Mouse (Mus musculus): ENCODE measurements at regions not wholly inside any gene's neighbourhood (a gene's known extent, or its start where the extent isn't known, plus 50 kb on each side); places are given as distances from the start of the nearest gene placed in this dataset.

- WGBS = 45% methylated on average over 9 of the region's 9 CpGs
- peaks cover 10% of the 10 kb centered on the region for H3K4me1 ChIP-seq (ENCODE audit: control insufficient read depth, insufficient read depth)
- no peak overlapping the region for H3K27ac ChIP-seq (ENCODE audit: low read depth)
- no peak overlapping the region for H3K9ac ChIP-seq (replicated peaks; ENCODE audit: low read depth, low read length)
- no peak overlapping the region for H3K4me3 ChIP-seq (ENCODE audit: low read depth, low read length)
- DNase-seq (ENCODE audit: low spot score) (peak; percentile 27), ATAC-seq (ENCODE audit: insufficient read depth, low read depth) (peak; percentile 51; the same call in 1 of the 2 replicates)
- H3K4me2 ChIP-seq (ENCODE audit: low read depth, low read length) = 0 out of 2 replicates have a peak overlapping the region, but pooled peaks have one; percentile 3
- H3K36me3 ChIP-seq (replicated peaks; ENCODE audit: control insufficient read depth, insufficient read depth, low read length) = no peaks in the 10 kb centered on the region
- TF ChIP-seq EP300 (IDR thresholded peaks at IDR 0.05; ENCODE audit: low read depth) = no peak
- no peak for TF ChIP-seq CTCF (IDR thresholded peaks at IDR 0.05; ENCODE audit: low read depth)
- no peaks in the 10 kb centered on the region for H3K27me3 ChIP-seq (ENCODE audit: control insufficient read depth, insufficient read depth, low read length)
- no peaks in the 10 kb centered on the region for H3K9me3 ChIP-seq (replicated peaks; ENCODE audit: control insufficient read depth, low read length)
Observed at GRCm38 (mm10) chr13:44133436-44133835, 348.9 kb downstream of the Cd83 start.

- Histone ChIP-seq H3K4me1 (ENCODE audit: control insufficient read depth, insufficient read depth) (no peaks in the 10 kb centered on the region), H3K27me3 (ENCODE audit: control insufficient read depth, insufficient read depth, low read length) (no peaks in the 10 kb centered on the region), H3K9me3 (replicated peaks; ENCODE audit: control insufficient read depth, low read length) (peaks cover 15% of the 10 kb centered on the region), H3K4me3 (ENCODE audit: low read depth, low read length) (no peak overlapping the region), H3K27ac (ENCODE audit: low read depth) (no peak overlapping the region), H3K9ac (replicated peaks; ENCODE audit: low read depth, low read length) (no peak overlapping the region), H3K4me2 (ENCODE audit: low read depth, low read length) (no peak overlapping the region), H3K36me3 (replicated peaks; ENCODE audit: control insufficient read depth, insufficient read depth, low read length) (no peaks in the 10 kb centered on the region)
- DNase-seq (ENCODE audit: low spot score) = no peak
- no peak for ATAC-seq (ENCODE audit: insufficient read depth, low read depth)
- 90% methylated on average over 5 of the region's 5 CpGs for WGBS
- TF ChIP-seq CTCF (IDR thresholded peaks at IDR 0.05; ENCODE audit: low read depth) (no peak), EP300 (IDR thresholded peaks at IDR 0.05; ENCODE audit: low read depth) (no peak)
Observed at GRCm38 (mm10) chr13:44141181-44141580, 356.6 kb downstream of the Cd83 start.

DNA sequence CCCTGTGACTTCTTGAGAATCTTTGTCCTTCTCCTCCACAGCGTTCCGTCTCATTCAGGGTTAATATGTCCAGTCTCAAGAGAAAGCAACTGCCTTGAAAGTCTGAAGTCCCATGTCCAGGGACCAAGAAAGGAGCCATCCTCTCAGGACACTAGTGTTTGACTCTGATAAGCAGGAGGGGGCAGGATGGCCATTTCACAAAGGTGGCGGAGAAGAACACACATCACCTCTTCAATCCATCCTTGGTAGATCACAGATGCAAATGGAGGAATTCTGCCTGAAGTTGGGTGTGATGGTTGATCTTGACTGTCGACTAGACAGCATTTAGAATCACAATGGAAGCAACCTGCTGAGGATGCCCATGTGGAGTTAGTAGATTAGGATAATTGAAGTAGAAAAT is 360.9 kb downstream of the Cd83 start:
- peaks cover 15% of the 10 kb centered on the region for H3K9me3 ChIP-seq (replicated peaks; ENCODE audit: control insufficient read depth, low read length)
- no peaks in the 10 kb centered on the region for H3K4me1 ChIP-seq (ENCODE audit: control insufficient read depth, insufficient read depth)
- H3K36me3 ChIP-seq (replicated peaks; ENCODE audit: control insufficient read depth, insufficient read depth, low read length) = no peaks in the 10 kb centered on the region
- no peak overlapping the region for H3K4me3 ChIP-seq (ENCODE audit: low read depth, low read length)
- H3K27ac ChIP-seq (ENCODE audit: low read depth) = no peak overlapping the region
- H3K9ac ChIP-seq (replicated peaks; ENCODE audit: low read depth, low read length) = no peak overlapping the region
- no peaks in the 10 kb centered on the region for H3K27me3 ChIP-seq (ENCODE audit: control insufficient read depth, insufficient read depth, low read length)
- TF ChIP-seq EP300 (IDR thresholded peaks at IDR 0.05; ENCODE audit: low read depth) (no peak), CTCF (IDR thresholded peaks at IDR 0.05; ENCODE audit: low read depth) (no peak)
- DNase-seq (ENCODE audit: low spot score) (no peak), ATAC-seq (ENCODE audit: insufficient read depth, low read depth) (no peak)
- H3K4me2 ChIP-seq (ENCODE audit: low read depth, low read length) = no peak overlapping the region
- WGBS = 85% methylated on average over 4 of the region's 4 CpGs

DNA sequence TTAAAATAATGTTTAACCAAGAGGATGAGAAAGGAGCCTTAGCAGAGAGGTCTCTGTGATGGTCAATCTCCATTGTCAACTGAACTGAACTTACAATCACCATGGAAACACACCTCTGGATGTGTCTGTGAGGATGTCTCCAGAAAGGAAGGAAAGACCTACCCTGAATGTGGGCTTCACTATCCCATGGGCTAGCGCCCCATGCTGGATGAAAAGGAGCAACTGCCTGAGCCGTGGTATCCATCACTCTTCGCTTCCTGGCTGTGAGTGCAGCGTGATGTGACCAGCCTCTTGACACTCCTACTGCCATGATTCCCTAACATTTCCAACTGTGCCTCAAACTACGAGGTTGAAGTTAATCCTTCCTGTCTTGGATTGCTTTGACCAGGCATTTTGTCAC is 363.3 kb downstream of the Cd83 start:
- H3K4me3 ChIP-seq (ENCODE audit: low read depth, low read length) = no peak overlapping the region

GRCm38 (mm10) chr13:44149499-44149898 is 364.9 kb downstream of the Cd83 start:
- H3K36me3 ChIP-seq (replicated peaks; ENCODE audit: control insufficient read depth, insufficient read depth, low read length) = no peaks in the 10 kb centered on the region
- ATAC-seq (ENCODE audit: insufficient read depth, low read depth) (no peak), DNase-seq (ENCODE audit: low spot score) (no peak)
- WGBS = 73% methylated on average over 3 of the region's 3 CpGs
- no peak overlapping the region for H3K9ac ChIP-seq (replicated peaks; ENCODE audit: low read depth, low read length)
- no peaks in the 10 kb centered on the region for H3K27me3 ChIP-seq (ENCODE audit: control insufficient read depth, insufficient read depth, low read length)
- H3K4me1 ChIP-seq (ENCODE audit: control insufficient read depth, insufficient read depth) = no peaks in the 10 kb centered on the region
- no peak overlapping the region for H3K4me2 ChIP-seq (ENCODE audit: low read depth, low read length)
- TF ChIP-seq EP300 (IDR thresholded peaks at IDR 0.05; ENCODE audit: low read depth) (no peak), CTCF (IDR thresholded peaks at IDR 0.05; ENCODE audit: low read depth) (no peak)
- no peak overlapping the region for H3K4me3 ChIP-seq (ENCODE audit: low read depth, low read length)
- no peak overlapping the region for H3K27ac ChIP-seq (ENCODE audit: low read depth)
- peaks cover 6% of the 10 kb centered on the region for H3K9me3 ChIP-seq (replicated peaks; ENCODE audit: control insufficient read depth, low read length)

More for the DNA sequence above, 363.3 kb downstream of the Cd83 start:
- no peaks in the 10 kb centered on the region for H3K27me3 ChIP-seq (ENCODE audit: control insufficient read depth, insufficient read depth, low read length)
- H3K4me1 ChIP-seq (ENCODE audit: control insufficient read depth, insufficient read depth) = no peaks in the 10 kb centered on the region
- TF ChIP-seq EP300 (IDR thresholded peaks at IDR 0.05; ENCODE audit: low read depth) = no peak
- TF ChIP-seq CTCF (IDR thresholded peaks at IDR 0.05; ENCODE audit: low read depth) = no peak
- H3K4me2 ChIP-seq (ENCODE audit: low read depth, low read length) = no peak overlapping the region
- no peak overlapping the region for H3K27ac ChIP-seq (ENCODE audit: low read depth)
- H3K9me3 ChIP-seq (replicated peaks; ENCODE audit: control insufficient read depth, low read length) = peaks cover 15% of the 10 kb centered on the region
- WGBS = 76% methylated on average over 5 of the region's 5 CpGs
- H3K9ac ChIP-seq (replicated peaks; ENCODE audit: low read depth, low read length) = no peak overlapping the region
- no peak for ATAC-seq (ENCODE audit: insufficient read depth, low read depth)
- DNase-seq (ENCODE audit: low spot score) = no peak
- no peaks in the 10 kb centered on the region for H3K36me3 ChIP-seq (replicated peaks; ENCODE audit: control insufficient read depth, insufficient read depth, low read length)

- Histone ChIP-seq H3K4me3 (ENCODE audit: low read depth, low read length) (no peak overlapping the region), H3K36me3 (replicated peaks; ENCODE audit: control insufficient read depth, insufficient read depth, low read length) (no peaks in the 10 kb centered on the region), H3K9ac (replicated peaks; ENCODE audit: low read depth, low read length) (no peak overlapping the region), H3K27ac (ENCODE audit: low read depth) (no peak overlapping the region), H3K4me1 (ENCODE audit: control insufficient read depth, insufficient read depth) (0 out of 2 replicates have a peak, but pooled peaks cover 2% of the 10 kb centered on the region), H3K27me3 (ENCODE audit: control insufficient read depth, insufficient read depth, low read length) (no peaks in the 10 kb centered on the region), H3K4me2 (ENCODE audit: low read depth, low read length) (no peak overlapping the region), H3K9me3 (replicated peaks; ENCODE audit: control insufficient read depth, low read length) (no peaks in the 10 kb centered on the region; the same call in 1 of the 2 replicates)
- no peak for ATAC-seq (ENCODE audit: insufficient read depth, low read depth)
- WGBS = 81% methylated on average over 6 of the region's 6 CpGs
- no peak for TF ChIP-seq CTCF (IDR thresholded peaks at IDR 0.05; ENCODE audit: low read depth)
- no peak for TF ChIP-seq EP300 (IDR thresholded peaks at IDR 0.05; ENCODE audit: low read depth)
- no peak for DNase-seq (ENCODE audit: low spot score)
Observed at GRCm38 (mm10) chr13:44151526-44151925, 367.0 kb downstream of the Cd83 start.

Data from heart, postnatal 0 days (tissue).